Mouse (Mus musculus): Measurements from ENCODE around the gene Rnf123.

Rnf123 gene

DNA sequence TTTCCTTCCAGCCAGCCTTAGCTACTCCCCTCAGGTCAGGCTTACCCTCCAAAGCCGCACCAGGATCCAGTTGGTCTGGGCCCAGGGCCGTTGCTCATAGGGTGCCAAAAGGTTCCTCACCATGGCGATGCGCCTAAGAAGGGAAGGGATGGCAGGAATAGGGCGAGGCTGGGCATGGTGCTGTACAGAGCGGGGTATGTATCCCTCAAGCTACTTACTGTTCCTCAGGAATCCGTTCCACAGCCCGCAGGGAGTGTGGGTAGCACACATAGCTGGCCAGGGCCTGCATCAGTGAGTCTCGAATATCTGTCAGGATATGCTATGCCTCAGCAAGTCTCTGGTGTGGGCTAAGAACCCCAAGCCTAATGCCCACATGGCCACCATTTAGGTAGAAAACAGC is 24.9 kb downstream of the Rnf123 start:
- DNase-seq: no peak

DNA sequence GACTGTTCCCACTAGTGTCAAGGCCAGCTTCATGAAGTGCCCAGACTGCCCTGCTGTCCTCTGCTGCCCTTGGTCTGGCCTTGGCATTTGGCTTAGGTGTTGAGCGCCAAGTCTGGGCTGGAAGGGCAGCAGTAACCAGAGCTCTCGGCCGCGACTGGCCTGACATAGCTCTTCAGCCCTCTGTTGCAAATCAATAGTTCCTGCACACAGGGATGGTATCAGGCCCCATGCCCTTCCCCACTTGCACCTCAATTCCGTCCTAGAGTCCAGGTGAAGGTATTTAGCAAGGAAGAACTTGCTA is 25.9 kb downstream of the Rnf123 start:
- no peak for DNase-seq

DNA sequence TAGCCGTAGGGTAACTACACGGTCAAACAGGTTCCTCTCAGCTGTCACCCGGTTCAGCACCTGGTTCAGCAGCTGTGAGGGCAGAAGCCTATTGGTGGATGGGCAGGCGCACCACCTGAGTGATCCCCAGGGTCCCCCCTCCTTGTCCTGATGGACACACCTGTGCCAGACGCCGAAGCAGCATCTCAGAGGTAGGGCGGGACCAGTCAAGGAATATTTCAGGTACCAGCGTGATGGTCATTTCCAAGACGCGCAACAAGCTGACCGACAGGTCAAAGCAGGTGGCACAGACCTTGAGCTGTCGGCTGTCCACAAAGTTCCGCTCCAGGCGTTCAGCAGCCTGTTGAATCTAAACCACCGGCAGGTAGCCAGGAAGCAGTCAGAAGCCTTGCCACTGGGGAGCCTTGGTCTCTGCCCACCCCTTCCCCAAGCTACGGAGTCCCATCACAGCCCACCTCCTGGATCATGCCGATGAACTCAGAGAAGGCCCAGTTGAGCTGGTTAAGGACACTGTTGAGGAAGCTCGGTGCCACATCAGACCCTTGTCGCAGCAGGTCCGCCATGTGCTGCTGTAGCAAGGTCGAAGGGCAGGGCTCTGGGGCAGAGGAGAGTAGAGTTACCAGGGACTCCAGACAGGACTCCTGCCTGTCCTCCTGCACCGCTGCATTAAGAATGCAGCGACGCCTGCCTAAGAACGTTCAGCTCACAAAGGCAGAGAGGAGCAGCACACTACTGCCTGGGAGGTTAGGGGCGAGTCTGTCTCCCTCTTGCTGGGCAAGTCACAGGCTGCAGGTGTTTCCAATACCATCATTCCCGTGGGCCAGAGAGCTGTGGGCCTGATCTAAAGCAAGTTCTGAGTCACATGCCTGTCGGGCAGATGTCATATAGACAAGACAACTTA is 26.5 kb downstream of the Rnf123 start:
- no peak for DNase-seq

DNA sequence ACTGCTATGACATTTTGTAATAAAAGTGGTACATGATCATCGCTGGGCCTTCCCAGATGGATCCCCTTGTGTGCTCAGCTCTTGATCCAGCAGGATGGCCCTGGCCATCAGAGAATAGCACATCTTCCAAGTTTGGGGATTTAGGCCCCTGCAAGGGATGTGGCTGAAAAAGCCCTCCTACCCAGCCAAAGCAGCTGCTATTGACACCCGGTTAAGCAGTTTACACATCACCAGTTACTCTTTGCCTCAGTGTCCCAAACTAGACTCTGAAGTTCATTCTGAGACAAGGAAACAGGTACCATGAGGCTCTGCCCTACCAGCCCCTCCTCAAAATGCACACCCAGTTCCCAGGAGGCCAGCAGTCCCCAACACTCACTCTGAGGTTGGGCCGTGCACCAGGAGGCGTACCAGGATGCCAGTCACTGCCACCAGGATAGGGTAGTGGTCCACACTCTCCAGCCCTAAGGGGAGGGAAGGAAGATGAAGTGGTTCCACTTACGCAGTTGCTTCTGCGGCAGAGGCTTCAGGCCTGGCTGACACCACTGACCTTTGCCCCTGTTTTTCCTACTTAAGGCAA is 27.4 kb downstream of the Rnf123 start:
- DNase-seq: no peak

DNA sequence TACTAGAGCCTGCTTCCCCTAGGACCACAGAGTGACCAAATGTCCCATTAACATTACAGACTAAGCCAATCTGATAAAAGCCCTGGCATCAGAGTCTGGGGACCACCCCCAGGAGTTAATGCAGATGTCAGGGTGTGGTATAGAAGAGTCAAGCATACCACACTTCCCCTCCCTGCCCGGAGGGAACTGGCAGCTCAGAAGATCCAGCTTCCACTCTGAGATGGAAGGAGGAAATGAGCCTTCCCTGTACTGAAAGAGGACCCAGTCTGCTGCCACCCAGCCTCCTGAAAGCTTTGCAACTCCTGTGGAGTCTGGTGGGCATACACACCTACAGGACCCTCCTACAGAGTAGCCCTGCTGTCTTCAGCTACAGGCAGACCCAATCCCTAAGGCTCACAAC is 28.1 kb downstream of the Rnf123 start:
- DNase-seq: no peak

DNA sequence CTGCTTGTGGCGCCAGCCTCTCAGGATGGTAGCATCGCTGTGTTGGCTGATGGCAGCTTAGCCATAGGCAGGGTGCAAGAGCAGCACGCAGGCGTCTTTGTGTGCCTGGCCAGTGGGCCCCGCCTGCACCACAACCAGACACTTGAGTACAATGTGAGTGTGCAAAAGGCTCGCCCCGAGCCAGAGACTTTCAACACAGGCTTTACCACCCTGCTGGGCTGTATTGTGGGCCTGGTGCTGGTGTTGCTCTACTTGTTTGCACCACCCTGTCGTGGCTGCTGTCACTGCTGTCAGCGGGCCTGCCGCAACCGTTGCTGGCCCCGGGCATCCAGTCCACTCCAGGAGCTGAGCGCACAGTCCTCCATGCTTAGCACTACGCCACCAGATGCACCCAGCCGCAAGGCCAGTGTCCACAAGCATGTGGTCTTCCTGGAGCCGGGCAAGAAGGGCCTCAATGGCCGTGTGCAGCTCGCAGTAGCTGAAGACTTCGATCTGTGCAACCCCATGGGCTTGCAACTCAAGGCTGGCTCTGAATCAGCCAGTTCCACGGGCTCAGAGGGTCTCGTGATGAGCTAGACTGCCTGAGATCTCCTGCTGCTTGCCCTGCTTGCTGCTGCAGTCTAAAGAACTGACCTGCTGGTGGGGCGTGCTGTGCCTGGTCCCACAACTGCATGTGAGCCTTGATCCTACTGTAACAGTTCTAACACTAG is 28.7 kb downstream of the Rnf123 start:
- no peak for DNase-seq

DNA sequence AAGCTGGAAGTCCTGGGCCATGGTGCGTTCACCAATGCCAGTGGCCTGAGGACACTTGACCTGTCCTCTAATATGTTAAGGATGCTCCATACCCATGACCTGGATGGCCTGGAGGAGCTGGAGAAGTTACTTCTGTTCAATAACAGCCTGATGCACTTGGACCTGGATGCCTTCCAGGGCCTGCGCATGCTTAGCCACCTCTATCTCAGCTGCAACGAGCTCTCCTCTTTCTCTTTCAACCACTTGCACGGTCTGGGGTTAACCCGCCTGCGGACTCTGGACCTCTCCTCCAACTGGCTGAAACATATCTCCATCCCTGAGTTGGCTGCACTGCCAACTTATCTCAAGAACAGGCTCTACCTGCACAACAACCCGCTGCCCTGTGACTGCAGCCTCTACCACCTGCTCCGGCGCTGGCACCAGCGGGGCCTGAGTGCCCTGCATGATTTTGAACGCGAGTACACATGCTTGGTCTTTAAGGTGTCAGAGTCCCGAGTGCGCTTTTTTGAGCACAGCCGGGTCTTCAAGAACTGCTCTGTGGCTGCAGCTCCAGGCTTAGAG is 29.4 kb downstream of the Rnf123 start:
- no peak for DNase-seq

DNA sequence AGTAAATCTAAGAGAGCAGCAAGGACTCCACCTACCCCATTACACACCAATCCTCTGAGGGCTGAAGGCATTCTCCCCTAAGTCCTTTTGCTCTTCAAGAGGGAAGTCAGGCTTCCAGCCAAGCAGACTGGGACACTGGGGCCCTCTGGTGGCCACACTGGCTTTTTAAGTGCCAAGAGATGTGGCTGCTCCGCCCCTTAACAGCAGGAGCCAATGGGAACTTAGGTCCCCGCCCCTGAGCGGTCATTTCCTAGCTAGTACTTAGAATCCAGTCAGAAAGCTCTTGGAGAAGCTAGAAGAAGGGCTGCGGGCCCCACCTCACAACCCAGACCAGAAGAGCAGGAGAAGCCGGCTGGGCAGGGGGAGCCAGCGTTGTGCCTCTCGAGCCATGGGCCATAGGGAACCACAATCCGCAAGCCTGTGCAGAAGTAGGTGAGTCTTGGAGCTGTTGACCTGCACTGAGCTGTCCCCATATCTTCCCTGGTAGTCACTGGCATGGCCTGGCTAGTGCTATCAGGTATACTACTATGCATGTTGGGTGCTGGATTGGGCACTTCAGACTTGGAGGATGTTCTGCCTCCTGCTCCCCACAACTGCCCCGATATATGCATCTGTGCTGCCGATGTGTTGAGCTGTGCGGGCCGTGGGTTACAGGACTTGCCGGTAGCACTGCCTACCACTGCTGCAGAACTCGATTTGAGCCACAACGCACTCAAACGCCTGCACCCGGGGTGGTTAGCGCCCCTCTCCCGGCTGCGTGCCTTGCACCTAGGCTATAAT is 30.1 kb downstream of the Rnf123 start, which contains the start of gene Amigo3:
Gene Amigo3 (plus strand): TSS at position 275 of the 780 bp plus-strand sequence.
- DNase-seq: peak; percentile 98

DNA sequence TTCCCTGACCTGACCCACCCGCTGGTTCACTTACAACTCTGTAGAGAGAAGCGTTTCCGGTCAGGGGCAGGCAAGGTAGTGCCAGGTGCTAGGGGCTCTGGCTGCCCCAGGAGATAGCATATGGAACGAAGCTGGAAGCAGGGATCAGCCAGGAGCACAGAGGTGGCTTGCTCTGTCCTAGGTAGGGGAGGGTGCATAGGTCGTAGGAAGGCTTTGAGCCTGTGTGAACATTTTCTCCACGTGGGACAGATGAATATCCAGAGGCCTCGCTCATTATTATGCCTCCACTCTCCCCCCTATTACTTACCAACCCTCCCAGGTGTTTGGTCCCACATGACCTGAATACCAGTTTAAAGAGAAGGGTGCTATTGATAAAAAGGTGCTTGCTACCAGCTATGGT is 30.7 kb downstream of the Rnf123 start:
- DNase-seq: no peak

DNA sequence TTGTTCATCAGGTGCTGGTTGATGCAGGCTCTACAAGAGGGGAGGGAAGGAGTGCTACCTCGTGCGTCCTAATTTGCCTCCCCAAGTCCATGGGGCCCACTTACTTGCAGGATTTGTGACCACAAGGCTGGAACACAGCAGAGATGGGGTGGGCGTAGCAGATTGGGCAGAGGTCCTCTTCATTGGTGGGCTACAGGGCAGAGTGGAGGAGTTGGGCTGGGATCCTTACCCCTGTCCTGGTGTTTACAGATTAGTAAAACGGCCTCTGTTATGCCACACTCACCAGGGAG is 31.3 kb downstream of the Rnf123 start:
- no peak for DNase-seq

DNA sequence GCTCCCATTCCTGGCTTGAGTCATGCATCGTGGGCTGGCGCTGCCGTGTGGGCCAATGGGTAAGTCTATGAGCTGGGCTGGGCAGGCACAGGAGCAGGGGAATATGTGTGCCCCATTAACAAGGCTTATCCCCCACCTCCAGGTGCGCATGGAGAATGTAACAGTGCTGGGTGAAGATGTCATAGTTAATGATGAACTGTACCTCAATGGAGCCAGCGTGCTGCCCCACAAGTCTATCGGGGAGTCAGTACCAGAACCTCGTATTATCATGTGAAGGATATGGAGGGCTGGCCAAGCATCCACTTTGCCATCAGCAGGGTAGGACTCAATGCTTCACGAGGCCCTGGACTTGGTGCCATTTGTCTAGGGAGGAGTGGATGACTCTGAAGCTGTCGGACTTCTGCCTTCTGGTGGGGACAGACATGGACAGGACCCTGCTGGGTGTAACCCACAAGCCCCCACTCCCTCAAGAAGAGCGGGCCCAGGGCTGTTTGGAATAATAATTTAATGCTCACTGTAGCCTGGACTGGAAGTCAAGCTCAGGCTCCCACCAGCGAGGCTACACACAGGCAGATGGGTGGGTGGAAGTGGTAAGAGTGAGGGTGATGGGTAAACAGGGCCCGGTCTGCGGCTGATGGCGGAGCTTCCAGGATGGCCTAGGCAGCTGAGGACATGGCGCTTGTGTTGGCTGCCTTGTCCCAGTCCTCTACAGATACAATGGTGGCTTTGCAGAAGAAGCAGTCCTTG is 31.8 kb downstream of the Rnf123 start:
- DNase-seq: no peak

DNA sequence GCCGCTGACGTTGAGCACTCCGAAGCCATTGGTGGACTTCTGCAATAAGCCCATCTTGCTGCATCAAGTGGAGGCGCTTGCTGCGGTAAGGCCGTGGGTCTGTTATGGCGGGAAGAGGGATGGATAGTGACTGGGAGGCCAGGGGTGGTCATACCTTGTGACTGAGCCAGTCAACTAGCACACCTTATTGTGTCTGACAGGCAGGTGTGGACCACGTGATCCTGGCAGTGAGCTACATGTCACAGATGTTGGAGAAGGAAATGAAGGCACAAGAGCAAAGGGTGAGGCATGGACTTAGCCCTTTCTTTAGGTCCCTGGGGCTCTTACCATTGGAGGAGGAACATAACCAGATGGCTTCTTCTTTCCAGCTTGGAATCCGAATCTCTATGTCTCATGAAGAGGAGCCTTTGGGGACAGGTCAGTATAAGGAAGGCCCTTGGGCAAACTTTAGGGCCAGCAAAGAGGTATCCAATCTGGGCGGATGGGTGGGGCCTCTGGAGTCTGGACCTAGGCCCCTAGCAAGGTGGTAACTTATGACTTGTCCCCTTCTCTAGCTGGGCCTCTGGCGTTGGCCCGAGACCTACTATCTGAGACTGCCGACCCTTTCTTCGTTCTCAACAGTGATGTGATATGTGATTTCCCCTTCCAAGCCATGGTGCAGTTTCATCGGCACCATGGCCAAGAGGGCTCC is 33.4 kb downstream of the Rnf123 start:
- DNase-seq: no peak

DNA sequence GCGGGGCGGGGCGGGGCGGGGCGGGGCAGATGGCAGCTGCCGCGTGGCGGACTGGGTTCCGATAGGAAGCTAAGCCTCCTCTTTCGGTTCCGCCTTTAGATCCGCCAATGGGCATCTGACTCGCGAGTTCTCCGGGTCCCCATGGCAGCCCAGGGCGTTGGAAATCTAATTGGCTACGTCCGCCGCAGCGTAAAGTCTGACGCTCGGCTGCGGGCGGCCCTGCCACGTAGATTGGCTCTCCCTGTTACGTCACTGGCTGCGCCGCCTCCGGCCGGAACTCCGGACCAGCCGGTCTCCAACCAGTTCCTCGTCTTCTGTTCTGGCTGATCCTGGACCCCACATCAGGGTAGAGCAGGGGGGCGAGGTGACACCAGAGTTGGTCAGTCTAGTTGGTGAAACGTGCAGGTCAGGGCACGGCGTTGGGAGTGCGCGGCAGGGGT is 34.1 kb downstream of the Rnf123 start, which contains the start of gene Gmppb:
Gene Gmppb (plus strand): TSS at position 227 of the 440 bp plus-strand sequence.
- peak; percentile 98 for DNase-seq

DNA sequence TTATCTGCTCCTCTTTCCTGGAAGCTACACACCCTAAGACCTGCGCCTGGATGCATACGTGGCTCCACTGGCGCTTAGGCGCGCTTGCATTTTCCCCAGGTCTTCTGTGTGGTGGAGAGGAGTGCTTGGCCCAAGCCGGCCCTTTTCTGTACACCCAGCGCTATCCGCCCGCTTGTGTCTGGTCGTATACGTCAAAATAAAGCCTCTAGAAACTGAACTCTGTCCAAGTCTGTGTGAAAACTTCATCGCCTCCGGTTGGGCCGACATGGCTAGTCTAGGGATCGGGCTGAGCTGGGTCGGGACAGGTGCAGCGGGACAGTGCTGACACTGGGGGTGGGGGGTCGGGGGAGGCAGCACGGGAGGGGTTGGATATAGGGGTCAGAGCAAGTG is 34.6 kb downstream of the Rnf123 start:
- DNase-seq: no peak

DNA sequence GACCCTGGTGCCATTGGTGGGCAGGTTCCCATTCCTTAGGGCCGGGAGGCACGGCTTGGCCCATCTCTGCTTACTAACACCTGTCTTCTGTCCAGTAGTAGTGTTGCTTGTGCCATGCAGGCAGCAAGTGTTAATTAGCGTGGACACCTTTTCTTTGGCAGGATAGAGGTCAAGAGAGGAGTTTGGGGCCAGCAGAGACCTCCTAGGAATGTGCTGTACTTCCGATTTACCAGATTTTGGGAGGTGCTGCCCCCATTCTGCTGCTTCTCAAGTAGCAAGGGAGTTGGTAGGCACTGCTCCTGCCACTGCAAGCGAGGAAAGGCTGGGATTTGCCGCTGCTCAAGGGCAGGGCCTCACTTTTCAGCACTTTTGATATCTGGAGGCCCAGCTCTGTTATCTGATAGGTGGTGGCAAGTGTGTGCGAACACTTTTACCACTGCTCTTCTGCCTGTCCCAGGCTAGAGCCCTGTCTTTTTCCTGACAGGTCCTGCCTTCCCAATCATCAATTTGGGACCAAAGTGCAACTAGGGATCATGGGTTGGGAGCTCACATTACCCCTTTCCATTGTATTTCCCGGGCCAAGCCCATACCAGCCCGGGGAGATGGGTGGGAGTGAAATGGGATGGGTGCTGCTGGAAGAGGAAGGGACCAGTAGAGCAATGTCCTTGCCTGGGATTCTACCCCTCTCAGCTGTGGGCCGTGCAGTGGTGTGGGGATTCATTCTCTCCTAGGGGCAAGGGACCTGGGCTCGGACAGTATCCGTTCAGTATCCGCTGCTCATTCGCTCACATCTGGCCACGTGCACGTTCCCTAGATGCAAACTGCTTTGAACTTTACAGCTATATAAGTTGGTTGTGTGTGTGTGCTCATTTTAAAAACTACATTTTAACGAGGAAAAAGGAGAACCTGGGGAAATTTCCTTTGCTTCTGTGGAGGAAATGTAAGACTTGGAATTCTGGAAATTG is 35.3 kb downstream of the Rnf123 start:
- DNase-seq: no peak

DNA sequence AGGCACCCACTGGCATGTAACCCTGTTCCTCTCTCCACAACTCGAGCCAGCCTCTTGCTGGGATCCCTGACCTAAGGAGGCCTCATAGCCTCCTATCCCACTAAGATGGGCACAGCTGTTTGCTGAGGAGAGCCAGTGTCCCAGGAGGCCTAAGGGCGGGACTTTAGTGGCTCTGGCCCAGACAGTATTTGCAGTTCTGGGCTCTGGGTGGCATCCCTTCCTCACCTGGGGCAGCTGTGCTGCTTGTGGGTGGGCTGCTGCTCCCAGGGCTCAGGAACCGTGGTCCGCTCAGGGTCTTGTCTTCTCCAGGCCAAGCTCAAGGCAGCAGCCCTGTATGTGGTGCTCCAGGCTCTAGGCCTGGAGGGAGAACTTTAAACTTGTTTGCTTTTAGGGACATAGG is 36.6 kb downstream of the Rnf123 start:
- no peak for DNase-seq

DNA sequence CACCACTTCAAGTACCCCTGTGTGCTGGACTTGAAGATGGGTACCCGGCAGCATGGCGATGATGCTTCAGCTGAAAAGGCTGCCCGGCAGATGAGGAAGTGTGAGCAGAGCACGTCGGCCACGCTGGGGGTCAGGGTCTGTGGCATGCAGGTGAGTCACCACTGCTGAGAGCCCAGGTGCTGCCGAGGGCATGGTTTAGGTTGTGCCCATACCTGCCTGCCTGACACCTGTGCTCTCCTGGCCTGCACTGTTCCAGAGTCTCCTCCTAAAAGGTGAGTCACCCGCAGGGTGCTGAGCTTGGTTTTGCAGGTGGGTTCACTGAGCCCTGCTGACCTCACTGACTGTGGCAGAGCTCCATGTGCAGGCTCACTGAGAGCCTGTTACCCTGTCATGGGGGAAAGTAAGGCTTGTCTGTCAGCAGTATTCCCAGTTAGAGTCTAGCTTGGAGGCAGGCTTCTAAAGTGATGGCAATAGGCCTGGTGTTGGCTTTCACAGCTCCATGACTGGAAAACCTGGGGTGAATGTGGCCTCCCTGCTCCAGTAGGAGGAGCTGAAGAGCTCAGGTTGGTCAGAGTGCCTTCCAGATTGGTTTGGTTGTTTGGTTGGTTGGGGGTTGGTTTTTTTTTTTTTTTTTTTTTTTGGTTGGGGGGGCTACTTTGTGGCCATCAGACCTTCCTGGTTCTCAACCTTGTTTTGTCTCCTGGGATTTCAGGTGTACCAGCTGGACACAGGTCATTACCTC is 38.2 kb downstream of the Rnf123 start:
- no peak for DNase-seq

DNA sequence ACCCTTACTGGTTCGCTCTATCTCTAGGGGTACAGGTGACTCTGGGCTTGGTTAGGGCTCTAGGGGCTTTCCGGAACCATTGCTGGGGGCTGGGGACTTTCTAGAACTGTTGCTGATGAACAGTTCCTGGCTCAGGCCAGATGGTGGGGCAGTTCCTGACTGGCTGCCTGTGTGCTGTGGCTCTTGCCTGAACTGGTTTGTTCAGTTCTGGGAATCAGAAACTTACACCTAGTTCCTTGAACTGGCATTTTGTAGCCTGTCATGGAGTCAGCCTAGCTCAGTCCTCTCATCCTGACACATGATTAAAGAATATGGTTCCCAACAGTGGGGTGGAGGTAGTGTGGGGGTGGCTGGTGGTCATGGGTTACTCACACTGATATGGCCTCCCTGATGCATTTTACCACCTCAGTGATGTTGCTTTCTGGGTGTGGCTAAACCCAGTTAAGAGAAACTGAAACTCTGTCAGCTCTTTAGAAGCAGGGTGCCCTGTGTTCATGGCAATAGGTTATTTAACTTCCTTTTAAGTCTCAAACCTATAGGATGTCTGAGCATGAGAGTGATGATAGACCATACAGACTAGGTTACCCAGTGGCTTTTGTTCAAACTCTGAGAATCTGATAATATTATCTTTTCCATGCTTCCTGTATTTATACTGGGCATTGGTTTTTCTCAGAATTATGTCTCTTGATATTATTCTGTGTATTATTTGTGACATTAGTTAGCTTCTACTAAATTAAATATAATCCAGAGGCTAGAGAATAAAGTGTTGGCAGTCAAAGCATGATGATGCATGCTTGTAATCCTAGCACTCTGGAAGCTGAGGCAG is 47.6 kb downstream of the Rnf123 start:
- no peak for DNase-seq

DNA sequence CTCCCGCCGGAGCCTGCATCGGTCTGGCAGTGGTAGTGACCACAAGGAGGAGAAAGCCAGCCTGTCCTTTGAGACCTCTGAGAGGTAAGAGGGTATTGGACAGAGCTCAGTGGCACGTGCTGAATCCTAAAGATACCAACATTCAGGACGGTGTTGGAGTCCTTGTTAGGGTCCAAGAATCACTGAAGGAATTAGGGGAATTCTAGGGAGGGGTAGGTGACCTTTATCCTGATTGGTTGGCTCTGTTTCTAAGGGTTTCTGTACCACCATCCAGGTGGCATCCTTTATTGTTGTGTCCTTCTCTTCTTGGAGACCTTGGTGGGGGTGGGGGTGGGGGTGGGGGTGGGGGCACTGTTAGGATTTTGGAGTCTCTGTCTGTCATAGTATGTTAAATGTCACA is 51.0 kb downstream of the Rnf123 start:
- DNase-seq: no peak
